Mouse (Mus musculus) hindbrain, embryonic 10.5 days (tissue): ENCODE measurements at regions not wholly inside any gene's neighbourhood (a gene's known extent, or its start where the extent isn't known, plus 50 kb on each side); places are given as distances from the start of the nearest gene placed in this dataset.

ENCODE experiments used
- DNase-seq: peaks from one replicate; pipeline ENCODE4 v3.0.0-alpha.2; 2017; ENCODE audit warnings: low spot score
- H3K27ac ChIP-seq: fragments of 300-500 bp; sonication (generic); 2 replicates; pipeline ENCODE4 v1.5.1; 2016; ENCODE audit warnings: mild to moderate bottlenecking, moderate library complexity
- H3K27me3 ChIP-seq: fragments of 300-500 bp; sonication (generic); 2 replicates; pipeline ENCODE4 v1.6.1; 2016; ENCODE audit warnings: mild to moderate bottlenecking; ENCODE audit not compliant: poor library complexity, insufficient read depth, severe bottlenecking
- H3K36me3 ChIP-seq: fragments of 300-500 bp; sonication (generic); 2 replicates; pipeline ENCODE4 v1.6.1; 2016; ENCODE audit warnings: mild to moderate bottlenecking, moderate library complexity
- H3K4me1 ChIP-seq: fragments of 300-500 bp; sonication (generic); replicated peaks from 2 replicates; pipeline ENCODE4 v1.6.1; 2016; ENCODE audit warnings: mild to moderate bottlenecking
- H3K4me3 ChIP-seq: fragments of 300-500 bp; sonication (generic); 2 replicates; pipeline ENCODE4 v1.5.1; 2016; ENCODE audit warnings: mild to moderate bottlenecking, moderate library complexity
- H3K9me3 ChIP-seq: fragments of 300-500 bp; sonication (generic); 2 replicates; pipeline ENCODE4 v1.6.1; 2016; ENCODE audit warnings: mild to moderate bottlenecking, moderate library complexity
- WGBS: fragments of 180-500 bp; shearing (Covaris S2); methylation state at CpG from one replicate; pipeline ENCODE4 v1.1.7; 2016; 5-methylcytosine and 5-hydroxymethylcytosine counted together

- H3K4me3 ChIP-seq = no peak overlapping the region
- H3K27me3 ChIP-seq = no peaks in the 10 kb centered on the region
- no peak for DNase-seq
- 82% methylated on average over 4 of the region's 4 CpGs for WGBS
- no peaks in the 10 kb centered on the region for H3K9me3 ChIP-seq
- H3K36me3 ChIP-seq = no peaks in the 10 kb centered on the region
- no peak overlapping the region for H3K27ac ChIP-seq
- H3K4me1 ChIP-seq = peaks cover 14% of the 10 kb centered on the region
These were observed 186.8 kb upstream of the Lpp start for GRCm38 (mm10) chr16:24206461-24206861.

GRCm38 (mm10) chr16:24205594-24205993 is 187.7 kb upstream of the Lpp start:
- H3K4me1 ChIP-seq = peaks cover 15% of the 10 kb centered on the region
- no peaks in the 10 kb centered on the region for H3K36me3 ChIP-seq
- 0 out of 2 replicates have a peak overlapping the region, but pooled peaks have one; percentile 29 for H3K27ac ChIP-seq
- no peak for DNase-seq
- no peaks in the 10 kb centered on the region for H3K27me3 ChIP-seq
- no peak overlapping the region for H3K4me3 ChIP-seq
- 78% methylated on average over 5 of the region's 5 CpGs for WGBS
- no peaks in the 10 kb centered on the region for H3K9me3 ChIP-seq

GRCm38 (mm10) chr16:24204064-24204730 is 189.1 kb upstream of the Lpp start:
- 90% methylated on average over 4 of the region's 4 CpGs for WGBS
- Histone ChIP-seq H3K4me3 (no peak overlapping the region), H3K27ac (no peak overlapping the region), H3K4me1 (peaks cover 17% of the 10 kb centered on the region), H3K36me3 (no peaks in the 10 kb centered on the region), H3K27me3 (no peaks in the 10 kb centered on the region), H3K9me3 (no peaks in the 10 kb centered on the region)
- no peak for DNase-seq

GRCm38 (mm10) chr16:24202653-24203052 is 190.7 kb upstream of the Lpp start:
- no peak for DNase-seq
- Histone ChIP-seq H3K27me3 (no peaks in the 10 kb centered on the region), H3K4me3 (no peak overlapping the region), H3K36me3 (no peaks in the 10 kb centered on the region), H3K4me1 (peaks cover 17% of the 10 kb centered on the region), H3K9me3 (no peaks in the 10 kb centered on the region), H3K27ac (no peak overlapping the region)
- whole genome bisulfite sequencing = 87% methylated on average over 5 of the region's 5 CpGs

- no peak overlapping the region for H3K4me3 ChIP-seq
- H3K4me1 ChIP-seq = peaks cover 17% of the 10 kb centered on the region
- no peak for DNase-seq
- H3K9me3 ChIP-seq = no peaks in the 10 kb centered on the region
- H3K27me3 ChIP-seq = no peaks in the 10 kb centered on the region
- no peaks in the 10 kb centered on the region for H3K36me3 ChIP-seq
- H3K27ac ChIP-seq = no peak overlapping the region
- 82% methylated on average over 7 of the region's 7 CpGs for WGBS
These were observed 191.9 kb upstream of the Lpp start for GRCm38 (mm10) chr16:24201455-24201854.

- Histone ChIP-seq H3K36me3 (no peaks in the 10 kb centered on the region), H3K9me3 (no peaks in the 10 kb centered on the region), H3K4me3 (no peak overlapping the region), H3K4me1 (peaks cover 5% of the 10 kb centered on the region; the same call in 1 of the 2 replicates), H3K27me3 (no peaks in the 10 kb centered on the region), H3K27ac (no peak overlapping the region)
- no peak for DNase-seq
- 91% methylated on average over 5 of the region's 5 CpGs for WGBS
These were observed 193.1 kb upstream of the Lpp start for GRCm38 (mm10) chr16:24200200-24200599.

- no peak overlapping the region for H3K4me3 ChIP-seq
- WGBS = 84% methylated on average over 18 of the region's 18 CpGs
- no peaks in the 10 kb centered on the region for H3K9me3 ChIP-seq
These were observed 193.7 kb upstream of the Lpp start for GRCm38 (mm10) chr16:24199408-24200167.

GRCm38 (mm10) chr16:24198291-24198690 is 195.0 kb upstream of the Lpp start:
- no peak overlapping the region for H3K27ac ChIP-seq
- H3K36me3 ChIP-seq = no peaks in the 10 kb centered on the region
- H3K4me1 ChIP-seq = peaks cover 5% of the 10 kb centered on the region; the same call in 1 of the 2 replicates
- no peaks in the 10 kb centered on the region for H3K9me3 ChIP-seq
- no peak for DNase-seq
- H3K27me3 ChIP-seq = no peaks in the 10 kb centered on the region
- no peak overlapping the region for H3K4me3 ChIP-seq

More at GRCm38 (mm10) chr16:24199408-24200167, 193.7 kb upstream of the Lpp start:
- Histone ChIP-seq H3K36me3 (no peaks in the 10 kb centered on the region), H3K27me3 (no peaks in the 10 kb centered on the region), H3K27ac (no peak overlapping the region), H3K4me1 (peaks cover 5% of the 10 kb centered on the region; the same call in 1 of the 2 replicates)
- DNase-seq = no peak

GRCm38 (mm10) chr16:24197618-24198017 is 195.7 kb upstream of the Lpp start:
- H3K9me3 ChIP-seq = no peaks in the 10 kb centered on the region
- H3K27me3 ChIP-seq = no peaks in the 10 kb centered on the region
- H3K36me3 ChIP-seq = no peaks in the 10 kb centered on the region
- peaks cover 5% of the 10 kb centered on the region; the same call in 1 of the 2 replicates for H3K4me1 ChIP-seq
- WGBS = 94% methylated on average over 5 of the region's 5 CpGs
- no peak for DNase-seq
- no peak overlapping the region for H3K27ac ChIP-seq
- H3K4me3 ChIP-seq = no peak overlapping the region

- Histone ChIP-seq H3K27me3 (no peaks in the 10 kb centered on the region), H3K9me3 (no peaks in the 10 kb centered on the region), H3K36me3 (no peaks in the 10 kb centered on the region), H3K4me1 (no peaks in the 10 kb centered on the region), H3K27ac (no peak overlapping the region), H3K4me3 (no peak overlapping the region)
- WGBS = 84% methylated on average over 2 of the region's 2 CpGs
- no peak for DNase-seq
These were observed 199.4 kb upstream of the Lpp start for GRCm38 (mm10) chr16:24193945-24194344.

GRCm38 (mm10) chr16:24193251-24193873 is 199.9 kb upstream of the Lpp start:
- Histone ChIP-seq H3K27me3 (no peaks in the 10 kb centered on the region), H3K4me1 (no peaks in the 10 kb centered on the region), H3K27ac (no peak overlapping the region), H3K36me3 (no peaks in the 10 kb centered on the region), H3K4me3 (no peak overlapping the region), H3K9me3 (no peaks in the 10 kb centered on the region)
- DNase-seq = no peak
- 70% methylated on average over 15 of the region's 15 CpGs for WGBS

- H3K27ac ChIP-seq = no peak overlapping the region
- H3K9me3 ChIP-seq = no peaks in the 10 kb centered on the region
- H3K36me3 ChIP-seq = no peaks in the 10 kb centered on the region
- no peak for DNase-seq
- WGBS = 83% methylated on average over 1 of the region's 1 CpGs
- no peak overlapping the region for H3K4me3 ChIP-seq
- no peaks in the 10 kb centered on the region for H3K4me1 ChIP-seq
- no peaks in the 10 kb centered on the region for H3K27me3 ChIP-seq
These were observed 201.3 kb upstream of the Lpp start for GRCm38 (mm10) chr16:24192013-24192412.

- Histone ChIP-seq H3K36me3 (no peaks in the 10 kb centered on the region), H3K9me3 (no peaks in the 10 kb centered on the region), H3K4me1 (peaks cover 17% of the 10 kb centered on the region), H3K27me3 (no peaks in the 10 kb centered on the region), H3K4me3 (no peak overlapping the region), H3K27ac (no peak overlapping the region)
- 83% methylated on average over 6 of the region's 6 CpGs for WGBS
- DNase-seq = no peak
These were observed 198.5 kb upstream of the Bcl6 start for GRCm38 (mm10) chr16:24187131-24187530.
